Mouse (Mus musculus) frontal cortex, adult (tissue): ENCODE results near the gene Swap70.

Experiments used
- ATAC-seq: cut with Nextera tagmentation; 2 replicates; pipeline ENCODE4 v1.9.2; 2017; ENCODE audit warnings: mild to moderate bottlenecking, moderate library complexity, mixed read lengths; ENCODE audit not compliant: low TSS enrichment

The Swap70 gene

GRCm38 (mm10) chr7:110237837-110238451, 16.4 kb downstream of the Swap70 start:
- peak; percentile 52; the same call in 1 of the 2 replicates for ATAC-seq

- no peak for ATAC-seq
Measured at GRCm38 (mm10) chr7:110239590-110239989, 18.1 kb downstream of the Swap70 start.

GRCm38 (mm10) chr7:110241472-110242289, 20.2 kb downstream of the Swap70 start:
- ATAC-seq: no peak

GRCm38 (mm10) chr7:110242290-110242581, 20.7 kb downstream of the Swap70 start:
- ATAC-seq: no peak

DNA sequence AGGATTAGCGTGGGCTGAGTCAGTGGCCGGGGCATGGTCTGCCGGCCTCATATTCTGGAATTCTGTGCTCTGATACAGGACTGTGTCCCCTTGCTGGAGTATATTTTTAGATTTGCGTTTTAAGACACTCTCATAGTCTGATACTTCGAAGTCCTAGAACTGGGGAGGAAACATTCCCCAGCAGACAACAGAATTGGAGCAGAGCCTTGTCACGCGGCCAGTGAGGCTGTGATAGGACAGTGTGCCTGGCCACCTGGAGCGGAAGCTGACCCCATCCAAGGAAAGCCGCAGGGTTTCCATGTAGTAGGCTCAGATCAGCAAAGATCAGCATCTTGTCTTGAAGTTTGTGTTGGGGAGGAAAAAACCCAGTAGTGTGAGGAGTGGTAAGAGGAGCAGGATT, 23.6 kb downstream of the Swap70 start:
- ATAC-seq: no peak

DNA sequence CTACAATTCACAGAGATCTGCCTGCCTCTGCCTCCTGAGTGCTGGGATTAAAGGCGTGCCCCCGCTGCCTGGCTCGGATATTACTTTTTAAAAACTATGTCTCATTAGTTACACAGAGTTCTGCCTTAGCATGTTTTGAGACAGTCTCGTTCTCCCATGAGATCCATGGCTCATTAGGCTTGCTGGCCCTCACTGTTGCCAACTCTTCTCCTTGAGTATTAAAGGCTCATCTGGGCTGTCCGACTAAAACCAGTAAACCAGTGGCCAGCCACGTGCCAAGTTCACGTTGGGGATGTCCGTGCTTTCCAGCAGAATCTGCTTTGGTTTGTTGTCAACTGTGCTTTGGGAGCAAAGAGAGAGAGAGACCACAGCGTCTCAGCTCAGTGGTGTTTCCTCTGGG, 25.0 kb downstream of the Swap70 start:
- no peak for ATAC-seq

- no peak for ATAC-seq
Measured at GRCm38 (mm10) chr7:110247801-110248200, 26.3 kb downstream of the Swap70 start.

GRCm38 (mm10) chr7:110248677-110249076, 27.2 kb downstream of the Swap70 start:
- no peak for ATAC-seq

GRCm38 (mm10) chr7:110253861-110254260, 32.4 kb downstream of the Swap70 start:
- ATAC-seq: no peak

GRCm38 (mm10) chr7:110254395-110254794, 32.9 kb downstream of the Swap70 start:
- ATAC-seq: no peak

- ATAC-seq: no peak
Measured at GRCm38 (mm10) chr7:110257059-110257458, 35.5 kb downstream of the Swap70 start.

- ATAC-seq: no peak
Measured at GRCm38 (mm10) chr7:110258196-110258950, 36.9 kb downstream of the Swap70 start.

- ATAC-seq: peak; percentile 59; the same call in 1 of the 2 replicates
Measured at GRCm38 (mm10) chr7:110259966-110260711, 38.6 kb downstream of the Swap70 start.

GRCm38 (mm10) chr7:110261807-110262206, 40.3 kb downstream of the Swap70 start:
- ATAC-seq: no peak

DNA sequence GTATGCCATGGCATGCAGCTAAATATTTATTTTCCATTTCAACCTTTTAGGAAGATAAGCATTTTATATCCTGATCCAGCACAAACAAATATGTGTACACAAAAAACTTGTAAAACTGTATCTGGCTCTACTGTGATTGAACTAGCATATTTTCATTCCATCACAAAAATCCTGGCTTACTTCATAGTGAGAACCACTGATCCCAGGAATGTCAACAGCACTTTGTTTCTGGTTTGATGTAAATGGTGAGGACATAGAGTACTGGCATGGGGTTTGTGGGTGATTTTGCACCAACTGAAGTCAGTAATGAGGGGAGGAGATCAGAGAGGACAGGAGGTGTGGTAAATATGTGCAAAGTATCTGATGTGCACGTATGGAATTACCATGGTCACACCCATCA, 41.1 kb downstream of the Swap70 start:
- no peak for ATAC-seq

- ATAC-seq: no peak
Measured at GRCm38 (mm10) chr7:110263474-110263873, 42.0 kb downstream of the Swap70 start.

DNA sequence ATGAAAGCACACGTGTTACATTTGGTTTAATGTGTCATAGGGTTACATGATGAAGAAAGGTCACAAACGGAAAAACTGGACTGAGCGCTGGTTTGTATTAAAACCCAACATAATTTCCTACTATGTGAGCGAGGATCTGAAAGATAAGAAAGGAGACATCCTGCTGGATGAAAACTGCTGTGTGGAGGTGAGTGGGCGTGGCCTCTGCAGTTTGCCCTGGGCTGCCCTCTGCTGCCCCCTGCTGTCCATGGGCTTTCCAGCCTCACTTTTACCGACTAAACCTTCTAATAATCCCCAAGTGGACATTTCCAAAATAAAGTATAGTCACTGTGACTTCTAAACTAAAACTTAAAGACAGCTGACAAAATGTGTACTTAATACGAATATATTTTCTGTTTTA, 44.3 kb downstream of the Swap70 start:
- ATAC-seq: no peak

DNA sequence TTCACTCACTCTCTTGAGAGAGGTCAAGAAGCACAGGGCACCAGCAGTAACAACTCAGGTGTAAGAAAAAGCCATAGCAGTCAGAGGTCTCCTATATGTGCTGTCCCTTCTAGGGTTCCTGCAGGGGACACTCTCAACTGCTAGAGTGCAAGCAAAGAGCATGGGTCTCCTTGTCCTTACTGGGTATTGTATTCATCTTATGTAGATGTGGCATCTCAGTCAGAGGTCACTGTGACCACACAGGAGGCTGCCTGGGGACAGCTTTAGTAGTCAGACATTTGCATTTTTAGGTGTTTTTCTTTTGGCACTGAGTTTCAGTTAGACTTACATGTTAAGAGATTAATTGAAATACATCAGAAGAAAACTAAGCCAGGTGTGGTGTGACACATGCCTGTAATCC, 45.5 kb downstream of the Swap70 start:
- no peak for ATAC-seq

- ATAC-seq: no peak
Measured at GRCm38 (mm10) chr7:110267994-110268393, 46.5 kb downstream of the Swap70 start.

- no peak for ATAC-seq
Measured at GRCm38 (mm10) chr7:110268511-110268910, 47.0 kb downstream of the Swap70 start.

- no peak for ATAC-seq
Measured at GRCm38 (mm10) chr7:110269777-110270176, 48.3 kb downstream of the Swap70 start.

- ATAC-seq: no peak
Measured at GRCm38 (mm10) chr7:110270455-110270854, 48.9 kb downstream of the Swap70 start.
